Mouse (Mus musculus): ENCODE data around the gene Acer3.

The Acer3 gene

GRCm38 (mm10) chr7:98332678-98333397 is 11.8 kb upstream of the Acer3 start:
- DNase-seq: peak; percentile 34 to 48

- no peak for DNase-seq
These were observed 10.9 kb upstream of the Acer3 start for GRCm38 (mm10) chr7:98331932-98332331.

- DNase-seq: no peak
These were observed 9.5 kb upstream of the Acer3 start for GRCm38 (mm10) chr7:98330375-98331002.

- DNase-seq: peak in 1 of 2 experiments; percentile 22
These were observed 8.8 kb upstream of the Acer3 start for GRCm38 (mm10) chr7:98329651-98330374.

GRCm38 (mm10) chr7:98328311-98328710 is 7.3 kb upstream of the Acer3 start:
- no peak for DNase-seq

GRCm38 (mm10) chr7:98326051-98326450 is 5.0 kb upstream of the Acer3 start:
- no peak for DNase-seq

- peak; percentile 30 to 51 for DNase-seq
These were observed 3.2 kb upstream of the Acer3 start for GRCm38 (mm10) chr7:98324228-98324627.

GRCm38 (mm10) chr7:98323288-98324019 is 2.4 kb upstream of the Acer3 start:
- DNase-seq: peak; percentile 75 to 78

- DNase-seq: no peak
These were observed 1.4 kb upstream of the Acer3 start for GRCm38 (mm10) chr7:98322415-98322814.

- peak; percentile 58 to 67 for DNase-seq
These were observed 927 bp downstream of the Acer3 start for GRCm38 (mm10) chr7:98320006-98320556.

GRCm38 (mm10) chr7:98316568-98316967 is 4.4 kb downstream of the Acer3 start:
- DNase-seq: no peak

GRCm38 (mm10) chr7:98315087-98315486 is 5.9 kb downstream of the Acer3 start:
- DNase-seq: no peak

- no peak for DNase-seq
These were observed 8.7 kb downstream of the Acer3 start for GRCm38 (mm10) chr7:98312185-98312920.

GRCm38 (mm10) chr7:98310266-98310665 is 10.7 kb downstream of the Acer3 start:
- no peak for DNase-seq

GRCm38 (mm10) chr7:98309219-98310030 is 11.6 kb downstream of the Acer3 start:
- peak; percentile 92 to 96 for DNase-seq

GRCm38 (mm10) chr7:98308607-98309218 is 12.3 kb downstream of the Acer3 start:
- no peak for DNase-seq

GRCm38 (mm10) chr7:98307921-98308606 is 12.9 kb downstream of the Acer3 start:
- DNase-seq: no peak

GRCm38 (mm10) chr7:98307411-98307810 is 13.6 kb downstream of the Acer3 start:
- no peak for DNase-seq

GRCm38 (mm10) chr7:98292901-98293300 is 28.1 kb downstream of the Acer3 start:
- no peak for DNase-seq

GRCm38 (mm10) chr7:98289585-98289984 is 31.4 kb downstream of the Acer3 start:
- peak; percentile 15 to 21 for DNase-seq
